16 mouse cellular contexts compared by ENCODE assay signal in the genomic region with DNA sequence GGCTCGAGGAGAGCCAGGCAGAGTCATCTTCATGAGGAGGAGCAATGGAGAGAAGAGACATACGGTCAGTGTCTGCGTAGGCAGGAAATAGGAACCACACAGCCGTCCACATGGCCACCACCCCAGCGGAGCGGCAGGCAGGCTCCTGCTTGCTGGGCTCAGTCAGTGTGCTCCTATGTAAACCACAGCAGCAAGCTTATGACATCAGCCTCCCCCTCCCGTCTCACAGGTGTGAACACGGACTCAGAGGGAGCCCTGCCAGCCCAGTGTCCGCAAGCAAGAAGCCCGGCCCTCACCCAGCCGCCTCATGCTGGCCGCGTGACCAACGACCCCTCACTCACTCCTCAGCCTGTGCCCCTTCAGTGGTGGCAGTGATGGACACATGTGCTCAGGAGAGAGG.
DNase-seq lines count a peak whose midpoint lies in the region; ATAC-seq and TF ChIP-seq lines count a peak whose summit lies in the region.
"Had no signal": no experiment of that assay in that cellular context is flagged by ENCODE, and none has a peak within 500 bp of the region (broad histone marks: within the 10 kb centered on the region; RNA-seq: fewer than 3 reads in every experiment).

No protein-coding gene starts in this region.

- no peak overlapping the region for H3K4me2 ChIP-seq in heart, embryonic 16.5 days (ENCODE audit: low read depth, low read length)
- H3K4me2 ChIP-seq in lung, embryonic 16.5 days (ENCODE audit: low read depth, low read length): no peak overlapping the region
- no peak overlapping the region for H3K4me2 ChIP-seq in embryonic facial prominence, embryonic 13.5 days
- no peak overlapping the region for H3K4me2 ChIP-seq in limb, embryonic 13.5 days (replicated peaks)
- no peak overlapping the region for H3K4me2 ChIP-seq in midbrain, postnatal 0 days (ENCODE audit: low read depth, low read length, poor library complexity, severe bottlenecking)

- no peak overlapping the region for H3K4me3 ChIP-seq in heart, embryonic 16.5 days (ENCODE audit: low read length)
- H3K4me3 ChIP-seq in lung, embryonic 16.5 days (ENCODE audit: low read length): no peak overlapping the region
- no peak overlapping the region for H3K4me3 ChIP-seq in embryonic facial prominence, embryonic 13.5 days
- no peak overlapping the region for H3K4me3 ChIP-seq in limb, embryonic 13.5 days
- H3K4me3 ChIP-seq in midbrain, postnatal 0 days (ENCODE audit: low read depth, low read length): no peak overlapping the region

- 44% methylated on average over 14 of the region's 14 CpGs for WGBS in heart, embryonic 16.5 days
- whole genome bisulfite sequencing in lung, embryonic 16.5 days: 39% methylated on average over 14 of the region's 14 CpGs
- WGBS in embryonic facial prominence, embryonic 13.5 days: 70% methylated on average over 14 of the region's 14 CpGs
- WGBS in limb, embryonic 13.5 days: 66% methylated on average over 14 of the region's 14 CpGs
- WGBS in midbrain, postnatal 0 days: 86% methylated on average over 14 of the region's 14 CpGs

- H3K36me3 ChIP-seq in heart, embryonic 16.5 days (ENCODE audit: control insufficient read depth, insufficient read depth): no peaks in the 10 kb centered on the region
- H3K36me3 ChIP-seq in lung, embryonic 16.5 days (ENCODE audit: control insufficient read depth, insufficient read depth, low read length): no peaks in the 10 kb centered on the region
- no peaks in the 10 kb centered on the region for H3K36me3 ChIP-seq in embryonic facial prominence, embryonic 13.5 days
- H3K36me3 ChIP-seq in limb, embryonic 13.5 days: no peaks in the 10 kb centered on the region
- H3K36me3 ChIP-seq in midbrain, postnatal 0 days (ENCODE audit: insufficient read depth, low read length): no peaks in the 10 kb centered on the region

- DNase-seq in heart, adult 18-20 months: no peak
- DNase-seq in lung, postnatal 25 days (ENCODE audit: low spot score): no peak
- no peak for DNase-seq in midbrain, postnatal 0 days (ENCODE audit: low spot score)
- DNase-seq: cerebellum, adult 11-12 months; heart, postnatal 36 days; kidney, postnatal 14 days; thymus, postnatal 25 days had no signal

- peaks cover 45% of the 10 kb centered on the region for H3K4me1 ChIP-seq in heart, embryonic 16.5 days (ENCODE audit: control insufficient read depth, insufficient read depth, low read length)
- H3K4me1 ChIP-seq in lung, embryonic 16.5 days (replicated peaks; ENCODE audit: control insufficient read depth, insufficient read depth, low read length): peaks cover 19% of the 10 kb centered on the region
- H3K4me1 ChIP-seq in embryonic facial prominence, embryonic 13.5 days: peaks cover 28% of the 10 kb centered on the region
- H3K4me1 ChIP-seq in limb, embryonic 13.5 days: peaks cover 49% of the 10 kb centered on the region
- H3K4me1 ChIP-seq in midbrain, postnatal 0 days (ENCODE audit: insufficient read depth, low read length): 0 out of 2 replicates have a peak, but pooled peaks cover 3% of the 10 kb centered on the region
- H3K4me1 ChIP-seq: megakaryocyte, embryonic 14.5 days had no signal

- no peaks in the 10 kb centered on the region for H3K9me3 ChIP-seq in heart, embryonic 16.5 days (replicated peaks; ENCODE audit: control insufficient read depth, low read length)
- H3K9me3 ChIP-seq in lung, embryonic 16.5 days (ENCODE audit: control insufficient read depth, low read length): 0 out of 2 replicates have a peak, but pooled peaks cover 2% of the 10 kb centered on the region
- H3K9me3 ChIP-seq in embryonic facial prominence, embryonic 13.5 days: peaks cover 3% of the 10 kb centered on the region; the same call in 1 of the 2 replicates
- peaks cover 4% of the 10 kb centered on the region; the same call in 1 of the 2 replicates for H3K9me3 ChIP-seq in limb, embryonic 13.5 days
- H3K9me3 ChIP-seq in midbrain, postnatal 0 days (ENCODE audit: low read length): no peaks in the 10 kb centered on the region

- TF ChIP-seq CTCF in midbrain, postnatal 0 days (IDR thresholded peaks at IDR 0.05): no peak

- ATAC-seq in heart, embryonic 16.5 days (replicated peaks; ENCODE audit: extremely low read depth, insufficient read depth, low FRiP score): no peak
- ATAC-seq in lung, embryonic 16.5 days (ENCODE audit: low read depth): peak; percentile 24; the same call in 1 of the 2 replicates
- no peak for ATAC-seq in embryonic facial prominence, embryonic 13.5 days (ENCODE audit: insufficient number of reproducible peaks, insufficient read depth, low FRiP score, low TSS enrichment, low read depth)
- ATAC-seq in limb, embryonic 13.5 days (ENCODE audit: low FRiP score, low read depth): 0 out of 2 replicates have a peak, but pooled peaks have one; percentile 13
- no peak for ATAC-seq in midbrain, postnatal 0 days (ENCODE audit: low FRiP score)
- no peak for ATAC-seq in activated CD4-positive, CD25-positive, alpha-beta regulatory T cell, adult 4 months
- ATAC-seq: CD4-positive, CD25-positive, alpha-beta regulatory T cell, adult 4 months; inflammation-experienced regulatory T-cells, adult 6 months had no signal

- H3K27ac ChIP-seq in heart, embryonic 16.5 days (ENCODE audit: low read length): peak overlapping the region; percentile 91
- no peak overlapping the region for H3K27ac ChIP-seq in lung, embryonic 16.5 days (ENCODE audit: low read length)
- H3K27ac ChIP-seq in embryonic facial prominence, embryonic 13.5 days: no peak overlapping the region
- no peak overlapping the region; the same call in 1 of the 2 replicates for H3K27ac ChIP-seq in limb, embryonic 13.5 days
- no peak overlapping the region for H3K27ac ChIP-seq in midbrain, postnatal 0 days (ENCODE audit: low read depth, low read length)
- H3K27ac ChIP-seq: liver, embryonic 14.5 days had no signal

- H3K27me3 ChIP-seq in heart, embryonic 16.5 days (ENCODE audit: control insufficient read depth, insufficient read depth, low read length): no peaks in the 10 kb centered on the region
- H3K27me3 ChIP-seq in lung, embryonic 16.5 days (ENCODE audit: control insufficient read depth, insufficient read depth, low read depth, low read length): no peaks in the 10 kb centered on the region; the same call in none of the 2 replicates
- 0 out of 2 replicates have a peak, but pooled peaks cover 4% of the 10 kb centered on the region for H3K27me3 ChIP-seq in embryonic facial prominence, embryonic 13.5 days
- H3K27me3 ChIP-seq in limb, embryonic 13.5 days: peaks cover 10% of the 10 kb centered on the region
- H3K27me3 ChIP-seq in midbrain, postnatal 0 days (ENCODE audit: insufficient read depth, low read length): no peaks in the 10 kb centered on the region

- H3K9ac ChIP-seq in heart, embryonic 16.5 days (ENCODE audit: low read length): peak overlapping the region; percentile 13
- no peak overlapping the region for H3K9ac ChIP-seq in lung, embryonic 16.5 days (ENCODE audit: low read length)
- H3K9ac ChIP-seq in embryonic facial prominence, embryonic 13.5 days: peak overlapping the region; percentile 36; the same call in 1 of the 2 replicates
- H3K9ac ChIP-seq in limb, embryonic 13.5 days: peak overlapping the region; percentile 31; the same call in 1 of the 2 replicates
- H3K9ac ChIP-seq in midbrain, postnatal 0 days (replicated peaks; ENCODE audit: low read length, poor library complexity, severe bottlenecking): no peak overlapping the region
- H3K9ac ChIP-seq: liver, embryonic 14.5 days had no signal

Comparison
In these comparisons a context has a peak if more than half of its experiments do, and no peak if none do; other contexts are left out.
1. ATAC-seq: peak in lung, embryonic 16.5 days (single experiment) and limb, embryonic 13.5 days (single experiment); none in heart, embryonic 16.5 days (single experiment), embryonic facial prominence, embryonic 13.5 days (single experiment), midbrain, postnatal 0 days (single experiment) and activated CD4-positive, CD25-positive, alpha-beta regulatory T cell, adult 4 months (single experiment).
2. H3K9ac ChIP-seq: peak in heart, embryonic 16.5 days (single experiment), embryonic facial prominence, embryonic 13.5 days (single experiment) and limb, embryonic 13.5 days (single experiment); none in lung, embryonic 16.5 days (single experiment) and midbrain, postnatal 0 days (single experiment).